14 mouse cellular contexts compared by ENCODE assay signal in genomic region chr5:119348303-119348702, GRCm38 (mm10).
DNase-seq lines count a peak whose midpoint lies in the region; ATAC-seq and TF ChIP-seq lines count a peak whose summit lies in the region.
"Had no signal": no experiment of that assay in that cellular context is flagged by ENCODE, and none has a peak within 500 bp of the region (broad histone marks: within the 10 kb centered on the region; RNA-seq: fewer than 3 reads in every experiment).

No protein-coding gene starts in this region.

- no peak overlapping the region for H3K9ac ChIP-seq in liver, postnatal 0 days (replicated peaks)
- H3K9ac ChIP-seq in liver, embryonic 12.5 days, result no peak overlapping the region
- H3K9ac ChIP-seq: hindbrain, embryonic 14.5 days had no signal

- WGBS in liver, postnatal 0 days (ENCODE audit: insufficient replicate concordance), result 32% methylated on average over 4 of the region's 4 CpGs
- 20% methylated on average over 4 of the region's 4 CpGs for WGBS in liver, embryonic 12.5 days (ENCODE audit: insufficient replicate concordance)

- no peaks in the 10 kb centered on the region for H3K9me3 ChIP-seq in liver, postnatal 0 days (ENCODE audit: low read length)
- H3K9me3 ChIP-seq in liver, embryonic 12.5 days (replicated peaks), result no peaks in the 10 kb centered on the region

- no peak for TF ChIP-seq POLR2A in brain, embryonic 14.5 days (IDR thresholded peaks at IDR 0.05; ENCODE audit: borderline replicate concordance, extremely low read depth, insufficient read depth, insufficient read length, poor library complexity, severe bottlenecking)

- no peak for ATAC-seq in liver, postnatal 0 days
- ATAC-seq in liver, embryonic 12.5 days, result no peak
- ATAC-seq in neutrophil, adult 5-6 weeks (ENCODE audit: extremely low read depth, insufficient number of reproducible peaks, low FRiP score, poor library complexity, severe bottlenecking), result peak; percentile 48

- H3K27me3 ChIP-seq in liver, postnatal 0 days (ENCODE audit: insufficient read depth, low read length), result no peaks in the 10 kb centered on the region
- H3K27me3 ChIP-seq in liver, embryonic 12.5 days (replicated peaks), result no peaks in the 10 kb centered on the region

- intact Hi-C loops in heart, postnatal 25 days (cut with DNase I), result no loop called here

- no peaks in the 10 kb centered on the region for H3K36me3 ChIP-seq in liver, postnatal 0 days (replicated peaks; ENCODE audit: insufficient read depth, low read length)
- H3K36me3 ChIP-seq in liver, embryonic 12.5 days, result no peaks in the 10 kb centered on the region

- H3K27ac ChIP-seq in liver, postnatal 0 days (ENCODE audit: low read depth), result 0 out of 2 replicates have a peak overlapping the region, but pooled peaks have one; percentile 16
- no peak overlapping the region for H3K27ac ChIP-seq in liver, embryonic 12.5 days
- H3K27ac ChIP-seq: hindbrain, embryonic 14.5 days had no signal

- H3K4me3 ChIP-seq in liver, postnatal 0 days (ENCODE audit: low read depth, low read length), result no peak overlapping the region
- no peak overlapping the region for H3K4me3 ChIP-seq in liver, embryonic 12.5 days
- H3K4me3 ChIP-seq: megakaryocyte, embryonic 14.5 days had no signal

- H3K4me1 ChIP-seq in liver, postnatal 0 days (ENCODE audit: insufficient read depth), result peaks cover 7% of the 10 kb centered on the region; the same call in 1 of the 2 replicates
- no peaks in the 10 kb centered on the region for H3K4me1 ChIP-seq in liver, embryonic 12.5 days

- H3K4me2 ChIP-seq in liver, postnatal 0 days (ENCODE audit: low read depth, low read length), result no peak overlapping the region
- no peak overlapping the region for H3K4me2 ChIP-seq in liver, embryonic 12.5 days
- H3K4me2 ChIP-seq: hindbrain, embryonic 14.5 days had no signal

- DNase-seq in liver, postnatal 0 days, result no peak
- peak; percentile 41 for DNase-seq in CD4-positive, CD25-positive, alpha-beta regulatory T cell, adult 2 months (ENCODE audit: low read depth, low spot score)
- peak; percentile 51 for DNase-seq in brain, embryonic 14.5 days (ENCODE audit: low read depth)
- no peak for DNase-seq in right cerebral cortex, adult 2 months (ENCODE audit: low spot score in 2 of 2)
- no peak for DNase-seq in frontal cortex, postnatal 10 days (ENCODE audit: low spot score in 2 of 2)
- DNase-seq in heart, postnatal 25 days (ENCODE audit: low spot score), result no peak
- DNase-seq: cerebellum, adult 11 months; kidney, adult 18-20 months; kidney, postnatal 4 days; right cerebral cortex, postnatal 4 days had no signal

- TF ChIP-seq CTCF in liver, postnatal 0 days (IDR thresholded peaks at IDR 0.05; ENCODE audit: low read depth), result no peak
- TF ChIP-seq CTCF in brain, embryonic 14.5 days (IDR thresholded peaks at IDR 0.05; ENCODE audit: borderline replicate concordance, extremely low read depth, insufficient read depth, insufficient read length), result no peak

- TF ChIP-seq EP300 in liver, postnatal 0 days (IDR thresholded peaks at IDR 0.05; ENCODE audit: low read depth), result no peak

Comparison
In these comparisons a context has a peak if more than half of its experiments do, and no peak if none do; other contexts are left out.
1. DNase-seq: peak in CD4-positive, CD25-positive, alpha-beta regulatory T cell, adult 2 months (single experiment) and brain, embryonic 14.5 days (single experiment); none in liver, postnatal 0 days (single experiment), right cerebral cortex, adult 2 months (0 of 2), frontal cortex, postnatal 10 days (0 of 2) and heart, postnatal 25 days (single experiment).